Mouse (Mus musculus) intestine, postnatal 0 days (tissue): ENCODE data around the gene Sigmar1. TPM values are rescaled to one million over a fixed set of nuclear protein-coding genes. Genes with fewer than 3 reads are reported as not detected.
A peak's percentile ranks its signal among the peaks of the same experiment; 100 is the strongest.

ENCODE experiments used
- ATAC-seq: fragments of 200-750 bp; cut with Nextera tagmentation; 2 replicates; pipeline ENCODE4 v1.8.0; 2017; ENCODE audit warnings: mild to moderate bottlenecking, moderate TSS enrichment, moderate library complexity
- H3K27ac ChIP-seq: fragments of 300-500 bp; sonication (generic); 2 replicates; pipeline ENCODE4 v1.5.1; 2014; ENCODE audit warnings: mild to moderate bottlenecking, low read depth, low read length, moderate library complexity
- H3K27me3 ChIP-seq: fragments of 300-500 bp; sonication (generic); replicated peaks from 2 replicates; pipeline ENCODE4 v1.6.1; 2014; ENCODE audit warnings: low read length, mixed read lengths; ENCODE audit not compliant: control insufficient read depth, insufficient read depth
- H3K36me3 ChIP-seq: fragments of 300-500 bp; sonication (generic); 2 replicates; pipeline ENCODE4 v1.6.1; 2014; ENCODE audit warnings: mild to moderate bottlenecking, moderate library complexity; ENCODE audit not compliant: control insufficient read depth, insufficient read depth
- H3K4me1 ChIP-seq: fragments of 300-500 bp; sonication (generic); replicated peaks from 2 replicates; pipeline ENCODE4 v1.6.1; 2014; ENCODE audit warnings: antibody characterized with exemption, low read length, mixed read lengths; ENCODE audit not compliant: control insufficient read depth, insufficient read depth
- H3K4me2 ChIP-seq: fragments of 300-500 bp; sonication (generic); replicated peaks from 2 replicates; pipeline ENCODE4 v1.6.1; 2014; ENCODE audit warnings: low read depth, mild to moderate bottlenecking, moderate library complexity
- H3K4me3 ChIP-seq: fragments of 300-500 bp; sonication (generic); 2 replicates; pipeline ENCODE4 v1.5.1; 2014; ENCODE audit warnings: low read depth, low read length
- H3K9ac ChIP-seq: fragments of 300-500 bp; sonication (generic); 2 replicates; pipeline ENCODE4 v1.6.1; 2014; ENCODE audit warnings: mild to moderate bottlenecking, low read depth, low read length
- H3K9me3 ChIP-seq: fragments of 300-500 bp; sonication (generic); 2 replicates; pipeline ENCODE4 v1.6.1; 2016; ENCODE audit warnings: mixed run types; ENCODE audit not compliant: control insufficient read depth
- CTCF ChIP-seq: sonication (generic); IDR thresholded peaks from 2 replicates; pipeline ENCODE4 v1.5.1; 2016; ENCODE audit warnings: low read depth, mild to moderate bottlenecking, control low read depth, antibody characterized with exemption, moderate library complexity
- WGBS: fragments of 180-500 bp; shearing (Covaris S2); extraction: QIAGEN DNeasy Blood & Tissue Kit; methylation state at CpG from one replicate; pipeline ENCODE4 v1.1.7; 2014; 5-methylcytosine and 5-hydroxymethylcytosine counted together
- polyA plus RNA-seq: library from polyadenylated mRNA; unstranded; fragments of >200 nt; fragmentation: Nextera tagmentation; extraction: Ambion mirVana; gene quantifications from 2 replicates; pipeline ENCODE4 v1.2.1, GENCODE M21; 2015

Sigmar1 gene
- polyA plus RNA-seq, 1 experiment from 2014 or later = 50.6 TPM

- ATAC-seq = peak; percentile 92
- peaks cover 28% of the 10 kb centered on the region for H3K36me3 ChIP-seq
- H3K4me1 ChIP-seq = no peaks in the 10 kb centered on the region
- no peak within 1 kb of the TSS for H3K27ac ChIP-seq
- H3K4me2 ChIP-seq = peak within 1 kb of the TSS; percentile 85
- peaks cover 36% of the 10 kb centered on the region for H3K27me3 ChIP-seq
- peak within 1 kb of the TSS; percentile 95 for H3K4me3 ChIP-seq
- under 1% methylated on average over 27 of the region's 27 CpGs for WGBS
- peak within 1 kb of the TSS; percentile 77 for H3K9ac ChIP-seq
- no peak for TF ChIP-seq CTCF
- no peaks in the 10 kb centered on the region for H3K9me3 ChIP-seq
Measured at GRCm38 (mm10) chr4:41722918-41723351, 33.0 kb downstream of the Sigmar1 start, which contains the start of gene Dctn3. Gene Dctn3, minus strand, starts transcription at chr4:41723170.

- no peak for TF ChIP-seq CTCF
- Histone ChIP-seq H3K27me3 (no peaks in the 10 kb centered on the region), H3K27ac (no peak overlapping the region), H3K4me1 (peaks cover 4% of the 10 kb centered on the region; the same call in 1 of the 2 replicates), H3K4me2 (no peak overlapping the region), H3K9me3 (no peaks in the 10 kb centered on the region), H3K36me3 (peaks cover 46% of the 10 kb centered on the region), H3K4me3 (no peak overlapping the region), H3K9ac (no peak overlapping the region)
- 82% methylated on average over 6 of the region's 6 CpGs for WGBS
- ATAC-seq = no peak
Measured at GRCm38 (mm10) chr4:41716834-41717233, 39.1 kb downstream of the Sigmar1 start.

GRCm38 (mm10) chr4:41715596-41715995 lies 40.4 kb downstream of the Sigmar1 start:
- Histone ChIP-seq H3K9ac (no peak overlapping the region), H3K4me1 (peaks cover 4% of the 10 kb centered on the region; the same call in 1 of the 2 replicates), H3K27ac (no peak overlapping the region), H3K36me3 (peaks cover 43% of the 10 kb centered on the region), H3K4me3 (no peak overlapping the region), H3K4me2 (no peak overlapping the region), H3K27me3 (no peaks in the 10 kb centered on the region), H3K9me3 (no peaks in the 10 kb centered on the region)
- peak; percentile 72 for TF ChIP-seq CTCF
- WGBS = 88% methylated on average over 5 of the region's 5 CpGs
- ATAC-seq = no peak

GRCm38 (mm10) chr4:41715082-41715481 lies 40.9 kb downstream of the Sigmar1 start:
- Histone ChIP-seq H3K27me3 (no peaks in the 10 kb centered on the region), H3K4me1 (peaks cover 4% of the 10 kb centered on the region; the same call in 1 of the 2 replicates), H3K9ac (no peak overlapping the region), H3K9me3 (no peaks in the 10 kb centered on the region), H3K36me3 (peaks cover 40% of the 10 kb centered on the region), H3K4me2 (no peak overlapping the region), H3K4me3 (no peak overlapping the region), H3K27ac (no peak overlapping the region)
- ATAC-seq = no peak
- no peak for TF ChIP-seq CTCF
- WGBS = 80% methylated on average over 8 of the region's 8 CpGs

GRCm38 (mm10) chr4:41714276-41714675 lies 41.7 kb downstream of the Sigmar1 start:
- TF ChIP-seq CTCF = peak; percentile 86
- Histone ChIP-seq H3K4me2 (peak overlapping the region; percentile 67), H3K27me3 (no peaks in the 10 kb centered on the region), H3K27ac (no peak overlapping the region), H3K36me3 (peaks cover 32% of the 10 kb centered on the region), H3K9me3 (no peaks in the 10 kb centered on the region), H3K4me3 (peak overlapping the region; percentile 85), H3K4me1 (peaks cover 4% of the 10 kb centered on the region; the same call in 1 of the 2 replicates), H3K9ac (no peak overlapping the region)
- 21% methylated on average over 8 of the region's 8 CpGs for WGBS
- ATAC-seq = no peak

- Histone ChIP-seq H3K36me3 (peaks cover 24% of the 10 kb centered on the region), H3K4me1 (peaks cover 4% of the 10 kb centered on the region; the same call in 1 of the 2 replicates), H3K27me3 (no peaks in the 10 kb centered on the region), H3K9ac (peak within 1 kb of the TSS; percentile 82), H3K9me3 (no peaks in the 10 kb centered on the region), H3K27ac (peak within 1 kb of the TSS; percentile 61), H3K4me2 (peak within 1 kb of the TSS; percentile 67), H3K4me3 (peak within 1 kb of the TSS; percentile 85)
- peak; percentile 79 for ATAC-seq
- WGBS = under 1% methylated on average over 61 of the region's 61 CpGs
- peak; percentile 54 for TF ChIP-seq CTCF
Measured at GRCm38 (mm10) chr4:41713197-41714067, 42.5 kb downstream of the Sigmar1 start, which contains the start of gene Rpp25l. Gene Rpp25l, minus strand, starts transcription at chr4:41713534.
